Mouse (Mus musculus): ENCODE measurements at regions not wholly inside any gene's neighbourhood (a gene's known extent, or its start where the extent isn't known, plus 50 kb on each side); places are given as distances from the start of the nearest gene placed in this dataset.

- DNase-seq, result no peak
Measured at GRCm38 (mm10) chr14:96954462-96954861, 435.6 kb upstream of the Klhl1 start.

DNA sequence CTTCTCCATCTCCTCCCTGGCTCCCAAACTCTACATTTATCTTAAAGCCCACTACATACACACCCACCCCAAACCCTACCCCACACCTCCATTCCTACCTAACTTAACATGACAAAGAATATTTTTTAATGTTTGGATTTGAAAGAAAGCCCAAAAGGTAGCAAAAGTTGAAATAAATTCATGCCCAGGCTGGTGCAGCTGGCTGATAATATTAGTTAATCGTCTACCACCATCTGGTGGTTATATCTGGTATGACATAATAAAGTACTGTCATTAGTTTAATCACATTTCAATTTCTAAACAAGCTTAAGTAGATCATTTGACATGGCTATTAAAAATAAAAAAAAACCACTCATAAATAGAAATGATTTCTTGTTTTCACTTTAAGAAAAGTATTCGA lies 389.8 kb upstream of the Klhl1 start:
- no peak for DNase-seq

DNA sequence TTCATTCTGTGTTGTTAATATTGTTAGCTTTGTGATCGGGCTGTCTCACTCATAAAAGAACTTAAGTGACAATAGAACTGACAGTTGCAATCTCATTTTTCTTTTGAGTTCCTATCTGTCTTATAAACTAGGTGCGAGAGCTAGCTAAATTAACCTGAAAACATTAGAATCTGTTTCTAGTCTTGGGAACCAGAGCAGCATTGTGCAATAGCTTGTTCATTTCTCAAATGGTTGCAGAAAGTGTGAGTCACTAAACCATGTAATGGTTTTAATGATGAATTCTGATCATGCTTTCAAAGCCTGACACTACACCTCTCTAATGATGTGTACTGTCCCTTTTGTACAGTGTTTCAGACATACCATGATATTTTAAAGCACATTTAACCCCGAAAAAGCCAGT lies 360.8 kb upstream of the Klhl1 start:
- DNase-seq, result no peak

GRCm38 (mm10) chr14:96871969-96872368 lies 353.1 kb upstream of the Klhl1 start:
- DNase-seq, result no peak

DNA sequence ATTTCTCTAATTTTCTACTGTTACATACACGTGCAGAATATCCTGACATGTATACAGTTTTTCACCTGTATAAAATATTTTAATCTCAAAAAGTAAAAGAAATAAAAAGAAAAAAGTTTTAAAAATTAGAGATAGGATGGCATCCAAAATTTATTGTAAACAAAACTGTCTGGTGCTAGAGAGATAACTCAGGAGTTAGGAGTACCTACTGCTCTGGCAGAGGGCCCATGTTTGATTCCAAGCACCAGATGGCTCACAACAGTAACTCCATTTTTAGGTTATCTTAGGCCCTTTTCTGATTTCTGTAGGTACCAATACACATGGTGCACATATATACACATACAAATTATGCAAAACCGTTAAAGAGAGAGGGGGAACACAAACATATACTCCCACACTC lies 320.0 kb upstream of the Klhl1 start:
- DNase-seq, result no peak

GRCm38 (mm10) chr14:96825083-96825482 lies 306.2 kb upstream of the Klhl1 start:
- no peak for DNase-seq

DNA sequence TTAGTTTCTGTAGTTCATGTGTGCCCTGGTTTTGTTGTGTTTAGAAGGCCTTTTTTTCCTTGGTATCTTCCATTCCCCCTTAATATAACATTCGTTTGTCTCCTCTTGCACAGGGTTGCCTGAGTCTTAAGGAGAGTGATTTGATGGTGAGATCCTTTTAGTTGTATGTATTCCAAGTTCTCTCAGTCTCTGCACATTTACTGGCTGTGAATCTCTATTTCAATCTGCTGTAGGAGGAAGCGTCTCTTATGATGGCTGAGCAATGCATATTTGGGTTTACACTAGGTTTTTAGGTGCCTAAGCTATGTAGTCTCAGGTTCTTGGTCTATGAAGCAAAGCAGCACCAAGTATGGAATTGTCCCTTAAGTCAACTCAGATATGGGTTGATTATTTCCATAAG lies 296.8 kb upstream of the Klhl1 start:
- no peak for DNase-seq

GRCm38 (mm10) chr14:96805284-96805683 lies 286.4 kb upstream of the Klhl1 start:
- no peak for DNase-seq

DNA sequence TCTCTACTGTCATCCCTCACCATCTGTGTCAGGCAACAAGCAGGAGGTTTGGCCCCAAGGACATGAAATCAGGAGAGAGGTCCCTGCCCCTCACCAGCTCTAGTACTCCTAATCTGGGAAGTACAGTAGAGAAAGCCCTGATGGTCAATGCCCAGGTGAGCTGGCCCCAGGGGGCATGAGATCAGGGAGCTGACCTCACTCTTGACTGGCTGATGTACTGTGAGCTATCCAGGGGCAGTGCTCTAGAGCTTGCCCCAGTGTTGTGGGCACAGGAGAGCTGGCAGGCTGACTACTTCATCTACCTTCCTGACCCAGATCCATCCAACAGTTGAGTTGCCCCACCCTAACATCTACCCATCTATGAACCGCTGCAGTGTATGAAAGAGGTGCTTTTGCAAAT lies 275.9 kb upstream of the Klhl1 start:
- no peak for DNase-seq

DNA sequence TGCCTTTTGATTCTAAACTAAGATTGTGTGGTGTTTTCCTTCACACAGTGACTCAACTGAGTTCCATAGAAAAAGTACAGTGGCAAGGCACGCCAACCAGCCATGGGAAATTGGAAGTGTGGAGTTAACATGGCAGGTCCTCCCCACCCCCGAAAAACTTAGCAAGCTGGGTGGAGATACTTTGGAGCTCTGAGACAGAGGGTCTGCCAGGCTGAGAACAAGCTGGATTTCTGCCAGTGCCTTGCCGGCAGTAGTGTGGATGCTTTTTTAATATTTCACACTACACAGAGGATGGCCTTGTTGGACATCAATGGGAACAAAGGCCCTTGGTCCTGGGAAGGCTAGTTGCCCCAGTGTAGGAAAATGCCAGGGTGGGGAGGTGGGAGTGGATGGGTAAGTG lies 269.0 kb upstream of the Klhl1 start:
- no peak for DNase-seq

DNA sequence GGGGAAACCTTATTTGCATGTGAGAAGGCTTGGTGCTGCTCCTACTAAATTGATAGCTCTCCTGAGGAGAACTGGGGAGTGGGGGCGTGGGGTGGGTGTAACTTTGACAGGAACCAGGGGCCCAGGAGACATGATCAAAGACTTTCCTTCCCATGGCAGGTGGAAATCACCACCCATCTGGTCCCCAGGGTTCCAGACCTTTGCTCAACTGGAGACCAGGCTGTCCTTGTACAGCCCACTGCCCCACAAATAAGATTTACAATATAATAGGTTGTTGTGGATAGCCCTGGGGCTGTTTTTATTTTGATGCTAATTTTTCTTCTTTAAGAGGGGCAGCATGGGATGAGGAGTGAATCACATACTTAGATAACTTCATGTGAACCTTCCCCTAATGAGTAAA lies 268.4 kb upstream of the Klhl1 start:
- no peak for DNase-seq

GRCm38 (mm10) chr14:96775801-96776200 lies 256.9 kb upstream of the Klhl1 start:
- no peak for DNase-seq

- DNase-seq, result peak; percentile 5
Measured at GRCm38 (mm10) chr14:96760591-96760990, 241.7 kb upstream of the Klhl1 start.

DNA sequence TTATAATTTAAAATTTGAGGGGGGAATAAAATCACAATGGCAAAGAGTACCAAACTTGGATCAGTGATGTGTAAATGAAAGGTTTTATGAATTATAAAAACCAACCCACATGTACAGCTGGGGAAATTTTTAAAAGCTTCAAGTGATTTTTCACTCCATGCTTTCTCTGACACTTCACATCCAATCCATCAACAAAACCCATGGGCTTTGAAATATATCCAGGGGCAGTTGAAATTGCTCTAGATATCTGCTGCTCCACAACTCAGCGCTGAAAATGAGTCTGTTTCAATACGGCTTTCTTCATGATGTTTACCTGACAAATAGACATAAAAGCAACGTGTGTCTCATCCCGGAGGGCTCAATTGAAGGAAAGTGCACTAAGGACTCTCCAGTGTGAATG lies 214.3 kb upstream of the Klhl1 start:
- no peak for DNase-seq

DNA sequence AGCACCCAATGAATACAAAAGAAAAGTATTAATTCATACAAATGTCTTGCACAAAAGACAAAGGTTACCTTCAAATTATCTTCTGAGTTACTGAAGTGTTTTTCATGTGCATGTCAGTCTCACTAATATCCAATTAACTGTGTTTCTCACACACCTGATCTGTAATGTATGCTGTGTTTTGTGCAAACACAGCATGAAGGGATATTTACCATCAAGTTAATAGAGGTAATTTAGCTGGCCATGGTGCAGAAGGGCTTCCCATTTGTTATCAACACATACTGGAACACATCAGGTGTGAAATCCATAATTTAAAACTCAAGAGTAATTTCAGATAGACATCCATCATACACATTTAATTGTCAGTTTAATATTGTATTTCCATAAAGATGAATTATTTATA lies 178.2 kb upstream of the Klhl1 start:
- DNase-seq, result no peak

DNA sequence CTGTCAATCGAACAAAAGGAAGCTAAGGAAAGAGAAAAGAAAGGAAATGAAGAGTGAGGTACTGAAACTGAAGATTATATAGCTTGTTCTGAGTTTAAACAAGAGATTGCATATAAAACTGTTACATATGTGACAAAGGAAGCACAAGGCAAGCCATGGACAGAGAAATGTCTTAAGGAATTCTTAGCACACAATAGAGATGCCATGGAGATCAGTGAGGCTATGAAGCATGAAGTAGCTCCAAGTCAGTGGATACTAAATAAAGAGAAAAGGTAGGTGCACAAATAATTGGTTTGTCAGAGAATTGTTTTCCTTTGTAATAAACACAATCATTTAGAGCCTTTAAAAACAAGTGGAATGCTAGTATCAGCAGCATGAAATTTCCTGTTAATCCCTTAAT lies 172.0 kb upstream of the Klhl1 start:
- no peak for DNase-seq

DNA sequence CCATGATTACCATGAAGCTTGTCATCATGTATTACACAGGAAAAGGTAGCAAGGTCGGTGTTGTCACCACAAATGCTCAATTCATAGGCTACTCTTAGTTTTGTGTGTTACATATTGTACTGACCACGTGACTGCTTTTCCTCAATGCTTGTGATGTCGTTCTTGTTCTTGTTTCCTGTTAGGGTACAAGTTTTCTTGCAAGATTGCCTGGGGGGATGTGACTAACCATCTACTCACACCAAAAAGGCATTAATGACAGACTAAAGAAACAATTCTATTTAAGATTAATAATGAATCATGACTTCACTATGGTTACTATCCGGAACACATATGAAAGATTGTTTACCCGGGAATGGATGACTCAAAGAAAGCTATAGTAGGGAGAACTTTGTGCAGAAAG lies 165.0 kb upstream of the Klhl1 start:
- DNase-seq, result no peak

- no peak for DNase-seq
Measured at GRCm38 (mm10) chr14:96681740-96682139, 162.8 kb upstream of the Klhl1 start.

DNA sequence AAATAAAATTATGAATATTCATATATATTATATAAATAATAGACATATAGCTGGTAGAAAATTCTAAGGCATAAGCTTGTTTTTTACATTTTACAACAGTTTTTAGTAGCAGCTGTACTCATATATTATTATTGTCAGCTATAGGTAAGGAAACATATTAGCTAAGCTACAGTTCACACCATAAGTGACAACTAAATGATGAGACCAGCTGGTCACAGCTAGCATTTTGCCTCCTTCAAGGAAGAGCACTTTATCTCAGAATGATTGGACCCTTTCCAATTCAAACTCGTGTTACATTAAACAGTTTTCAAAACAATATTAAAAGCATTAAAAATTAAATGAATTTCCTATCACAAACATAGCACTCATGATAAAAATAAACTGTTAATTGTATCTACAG lies 157.3 kb upstream of the Klhl1 start:
- DNase-seq, result no peak

DNA sequence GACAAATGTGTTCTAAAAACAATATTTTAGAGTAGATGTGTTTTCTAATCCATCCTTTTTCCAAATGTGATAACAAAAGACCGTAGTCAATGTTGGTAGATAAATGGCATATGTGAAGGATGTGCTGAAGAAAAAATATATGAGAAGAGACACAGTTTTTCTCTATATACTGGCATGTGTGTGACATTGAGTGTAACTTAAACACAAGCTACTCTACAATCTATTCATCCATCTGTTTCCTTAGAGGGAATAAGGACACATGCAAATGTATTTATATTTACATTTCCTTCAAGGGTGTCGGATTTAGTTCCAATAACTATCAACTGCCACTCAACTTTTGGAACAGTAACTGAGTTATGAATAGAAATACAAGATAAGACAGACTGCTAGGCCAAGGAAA lies 149.7 kb upstream of the Klhl1 start:
- no peak for DNase-seq

GRCm38 (mm10) chr14:96656500-96656899 lies 137.6 kb upstream of the Klhl1 start:
- DNase-seq, result no peak

DNA sequence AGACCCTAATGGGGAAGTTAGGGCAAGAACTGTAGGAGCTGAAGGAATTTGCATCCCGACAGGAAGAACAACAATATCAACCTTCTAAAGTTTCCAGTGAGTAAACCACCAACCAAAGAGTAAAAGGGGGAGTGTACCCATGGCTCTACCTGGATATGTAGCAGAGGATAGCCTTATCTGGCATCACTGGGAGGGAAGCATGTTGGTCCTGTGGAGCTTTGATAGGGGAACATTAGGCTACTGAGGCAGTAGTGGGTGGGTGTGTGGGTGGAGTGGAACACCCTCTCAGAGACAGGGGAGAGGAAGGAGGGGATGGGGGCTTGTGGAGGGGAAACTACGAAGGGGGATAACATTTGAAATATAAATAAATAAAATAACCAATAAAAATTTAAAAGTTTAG lies 111.4 kb upstream of the Klhl1 start:
- no peak for DNase-seq

GRCm38 (mm10) chr14:96606736-96607135 lies 87.8 kb upstream of the Klhl1 start:
- DNase-seq, result no peak

- peak; percentile 4 for DNase-seq
Measured at GRCm38 (mm10) chr14:96601092-96601491, 82.2 kb upstream of the Klhl1 start.

- DNase-seq, result no peak
Measured at GRCm38 (mm10) chr14:96592051-96592450, 73.1 kb upstream of the Klhl1 start.
